Mouse (Mus musculus) cerebellum, adult (tissue): ENCODE data around the gene Slc25a22.
A peak's percentile ranks its signal among the peaks of the same experiment; 100 is the strongest.

ENCODE experiments used
- ATAC-seq: cut with Nextera tagmentation; 2 replicates; pipeline ENCODE4 v1.9.2; 2017; ENCODE audit warnings: mild to moderate bottlenecking, moderate library complexity, mixed read lengths; ENCODE audit not compliant: insufficient number of reproducible peaks, low FRiP score, low TSS enrichment

Slc25a22 gene

GRCm38 (mm10) chr7:141437178-141438120, at the start of gene Slc25a22:
Slc25a22 (minus strand) TSS chr7:141437892.
- ATAC-seq = peak; percentile 18; the same call in 1 of the 2 replicates

GRCm38 (mm10) chr7:141487141-141487540, 49.4 kb upstream of the Slc25a22 start:
- no peak for ATAC-seq

GRCm38 (mm10) chr7:141486239-141486638, 48.5 kb upstream of the Slc25a22 start:
- ATAC-seq = no peak

- ATAC-seq = peak; percentile 47; the same call in 1 of the 2 replicates
Observed at GRCm38 (mm10) chr7:141485606-141486005, 47.9 kb upstream of the Slc25a22 start.

- no peak for ATAC-seq
Observed at GRCm38 (mm10) chr7:141485186-141485585, 47.5 kb upstream of the Slc25a22 start.

- ATAC-seq = no peak
Observed at GRCm38 (mm10) chr7:141484186-141485120, 46.8 kb upstream of the Slc25a22 start.

- no peak for ATAC-seq
Observed at GRCm38 (mm10) chr7:141483114-141483653, 45.5 kb upstream of the Slc25a22 start.

- no peak for ATAC-seq
Observed at GRCm38 (mm10) chr7:141482531-141483024, 44.9 kb upstream of the Slc25a22 start.

GRCm38 (mm10) chr7:141481498-141482401, 44.1 kb upstream of the Slc25a22 start:
- ATAC-seq = no peak; the same call in 1 of the 2 replicates

- ATAC-seq = peak; percentile 32
Observed at GRCm38 (mm10) chr7:141480842-141481497, 43.3 kb upstream of the Slc25a22 start.

- no peak for ATAC-seq
Observed at GRCm38 (mm10) chr7:141478270-141478748, 40.6 kb upstream of the Slc25a22 start.

- no peak for ATAC-seq
Observed at GRCm38 (mm10) chr7:141477578-141478269, 40.0 kb upstream of the Slc25a22 start.

- ATAC-seq = no peak
Observed at GRCm38 (mm10) chr7:141476981-141477370, 39.3 kb upstream of the Slc25a22 start.

- ATAC-seq = no peak
Observed at GRCm38 (mm10) chr7:141476226-141476980, 38.7 kb upstream of the Slc25a22 start.

- no peak for ATAC-seq
Observed at GRCm38 (mm10) chr7:141475805-141476158, 38.1 kb upstream of the Slc25a22 start.

- ATAC-seq = peak; percentile 41; the same call in 1 of the 2 replicates
Observed at GRCm38 (mm10) chr7:141475011-141475804, 37.5 kb upstream of the Slc25a22 start, which contains the start of the genes Polr2l and Tspan4. Polr2l (minus strand) TSS chr7:141475132. Tspan4 (plus strand) TSS chr7:141475240.
